Mouse (Mus musculus): Measurements from ENCODE around the gene Stambp.
A peak's percentile ranks its signal among the peaks of the same experiment; 100 is the strongest.
"Not testable (repeated sequence)": the region's sequence is repeated elsewhere in the genome, so short reads cannot be mapped to it uniquely, and the experiment has no call there.

Stambp gene

DNA sequence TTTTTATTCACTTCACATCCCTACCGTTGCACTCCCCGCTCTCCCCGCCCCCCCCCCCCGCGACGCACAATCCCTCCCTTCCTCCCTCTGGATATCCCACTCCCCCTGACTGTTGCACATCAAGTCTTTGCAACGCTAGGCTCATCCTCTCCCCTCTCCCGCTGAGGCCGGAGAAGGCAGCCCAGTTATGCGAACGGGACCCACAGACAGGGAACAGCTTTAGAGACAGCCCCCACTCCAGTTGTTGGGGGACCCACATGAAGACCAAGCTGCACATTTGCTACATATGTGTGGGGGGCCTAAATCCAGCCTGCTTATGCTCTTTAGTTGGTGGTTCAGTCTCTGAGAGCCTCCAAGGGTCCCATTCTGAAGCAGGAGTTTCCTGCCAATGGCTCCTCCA is at the start of gene Stambp:
Gene Stambp, minus strand, starts transcription at position 59 of the 400 bp plus-strand sequence.
- DNase-seq (ENCODE audit: low spot score) = no peak

- no peak for DNase-seq (ENCODE audit: low spot score)
Observed at GRCm38 (mm10) chr6:83619955-83620354, 47.4 kb upstream of the Stambp start.

DNA sequence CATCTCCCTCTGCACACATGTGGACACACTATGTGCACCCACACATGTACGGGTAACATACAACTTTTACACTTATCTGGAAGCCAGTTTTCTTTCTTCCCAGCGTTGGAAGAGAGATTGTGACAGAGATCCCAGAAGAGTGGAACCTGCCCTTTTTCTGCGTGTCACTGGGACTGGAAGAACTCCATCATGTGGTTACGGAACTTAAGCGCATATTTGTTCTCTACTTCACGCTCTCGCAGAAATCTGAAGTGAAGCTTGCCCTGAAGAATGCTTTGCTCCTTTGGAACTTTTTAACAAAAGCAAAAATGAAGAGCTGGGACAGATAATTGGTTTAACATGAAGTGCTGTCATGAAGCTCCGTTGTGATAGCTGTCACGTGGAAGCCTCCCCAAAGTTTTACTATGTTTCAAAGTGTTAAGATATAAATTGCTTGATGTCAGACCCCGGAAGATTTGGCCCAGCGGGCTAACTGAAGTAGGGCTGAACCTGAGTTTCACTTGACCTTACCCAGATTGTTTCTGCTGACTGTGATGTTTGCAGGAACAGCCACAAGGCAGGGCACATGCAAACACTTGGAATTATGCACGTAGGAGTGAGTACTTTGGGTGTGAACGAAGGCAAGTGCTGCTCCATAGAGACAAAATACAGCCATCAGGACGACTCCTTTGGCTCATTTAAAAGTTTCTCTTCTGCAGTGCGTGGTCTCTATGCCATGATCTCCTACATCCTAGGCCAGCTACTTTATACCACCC is 45.2 kb upstream of the Stambp start:
- no peak for DNase-seq (ENCODE audit: low spot score)

GRCm38 (mm10) chr6:83616512-83616911 is 44.0 kb upstream of the Stambp start:
- DNase-seq (ENCODE audit: low spot score) = peak; percentile 14

DNA sequence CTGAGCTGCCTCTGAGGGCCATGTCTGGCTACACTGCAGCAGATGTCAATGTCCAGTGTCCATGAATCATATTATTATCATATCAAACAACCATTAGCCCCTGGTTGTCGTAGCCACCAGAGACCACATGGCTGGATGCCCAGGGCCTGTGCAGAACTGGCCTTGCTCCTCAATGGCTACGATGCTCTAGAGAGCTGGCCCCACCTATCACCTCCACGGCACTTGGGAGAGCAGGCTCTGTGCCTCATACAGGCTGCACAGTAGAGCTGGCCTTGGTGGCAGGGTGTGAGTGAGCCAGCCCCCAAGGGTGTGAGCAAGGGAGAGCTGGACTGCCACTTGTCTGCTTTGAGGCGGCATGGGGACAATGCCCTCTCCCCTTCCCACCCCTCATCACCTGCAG is 41.9 kb upstream of the Stambp start:
- DNase-seq (ENCODE audit: low spot score) = no peak

DNA sequence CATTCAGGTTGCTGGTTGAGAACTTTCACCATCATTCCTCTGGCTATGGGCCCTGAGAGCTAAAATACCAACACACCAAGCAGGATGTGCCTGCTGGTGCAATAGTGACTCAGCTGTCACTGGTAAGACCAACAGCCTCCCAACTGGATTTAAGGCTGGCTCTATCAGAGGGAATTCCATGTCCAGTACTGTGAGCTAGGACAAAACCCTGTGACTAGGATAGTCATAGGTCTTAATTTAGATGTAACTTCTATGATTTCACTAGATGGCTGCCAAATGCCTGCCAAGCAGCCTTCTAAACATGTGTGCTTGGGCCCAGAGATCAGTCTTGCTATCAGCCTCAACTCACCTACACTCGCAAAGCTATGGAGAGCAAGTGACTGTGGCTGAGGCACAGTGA is 40.4 kb upstream of the Stambp start:
- no peak for DNase-seq (ENCODE audit: low spot score)

DNA sequence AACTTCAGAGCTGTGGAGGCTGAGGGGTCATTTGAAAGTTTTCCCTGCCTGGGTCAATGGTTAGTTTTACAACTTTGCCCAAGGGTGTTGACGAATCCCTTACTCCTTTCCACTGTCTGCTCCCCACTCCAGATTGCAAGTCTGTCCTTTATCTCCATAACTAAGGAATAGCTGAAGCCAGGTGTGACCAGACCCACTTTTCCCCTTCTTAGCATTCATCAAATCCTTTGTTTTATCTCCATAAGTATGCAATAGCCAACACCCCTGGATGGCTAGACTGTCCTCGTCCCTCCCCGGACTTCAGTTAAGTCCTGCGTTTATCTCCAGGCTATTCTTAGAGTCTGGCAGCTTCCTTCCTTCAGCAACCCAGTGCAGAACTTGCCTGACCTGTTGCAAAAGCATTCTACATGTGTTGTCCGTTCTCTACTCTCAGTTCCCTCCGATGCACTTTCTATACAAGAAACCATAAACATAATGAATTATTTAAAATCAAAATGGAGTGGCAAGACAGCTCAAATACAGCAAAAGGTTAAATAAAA is 27.2 kb upstream of the Stambp start:
- DNase-seq (ENCODE audit: low spot score) = no peak

DNA sequence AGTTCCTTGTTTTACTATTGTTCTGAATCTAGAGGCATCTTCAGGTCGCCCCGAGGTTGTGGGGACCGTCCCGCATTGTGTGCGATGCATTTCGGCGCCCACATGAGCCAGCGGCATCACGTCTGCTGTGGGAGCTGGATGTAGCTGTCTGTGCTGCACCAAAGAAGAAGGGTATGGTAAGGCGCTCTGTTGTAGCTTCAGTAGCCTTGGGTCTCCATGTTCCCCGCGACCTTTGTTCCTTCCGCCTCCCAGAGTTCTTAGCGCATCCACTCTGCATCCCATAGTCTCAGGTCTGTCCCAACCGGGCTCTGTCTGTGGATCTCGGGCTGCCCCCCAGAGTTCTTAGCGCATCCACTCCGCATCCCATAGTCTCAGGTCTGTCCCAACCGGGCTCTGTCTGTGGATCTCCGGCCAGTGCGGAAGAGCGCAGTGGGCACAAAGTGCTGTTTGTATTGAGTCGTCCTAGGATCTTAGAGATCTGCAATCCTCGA is 26.6 kb upstream of the Stambp start:
- DNase-seq (ENCODE audit: low spot score) = no peak

DNA sequence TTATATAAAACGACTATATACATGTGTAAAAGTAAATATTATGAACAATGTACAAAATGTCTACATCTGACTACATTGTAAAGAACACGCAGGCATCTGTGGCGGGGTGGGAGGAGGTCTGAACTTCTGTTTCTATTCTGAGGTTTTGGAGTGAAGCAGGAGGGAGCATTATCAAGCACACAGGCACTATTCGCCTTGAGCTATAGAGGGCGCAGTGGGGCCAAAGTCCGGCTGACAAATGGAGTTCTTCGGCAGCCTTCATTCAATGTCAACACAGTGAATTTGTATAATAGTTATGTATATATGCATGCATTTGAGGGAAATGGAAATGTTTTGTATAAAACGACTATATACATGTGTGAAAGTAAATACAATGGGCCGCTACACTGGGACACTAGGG is 26.1 kb upstream of the Stambp start:
- no peak for DNase-seq (ENCODE audit: low spot score)

DNA sequence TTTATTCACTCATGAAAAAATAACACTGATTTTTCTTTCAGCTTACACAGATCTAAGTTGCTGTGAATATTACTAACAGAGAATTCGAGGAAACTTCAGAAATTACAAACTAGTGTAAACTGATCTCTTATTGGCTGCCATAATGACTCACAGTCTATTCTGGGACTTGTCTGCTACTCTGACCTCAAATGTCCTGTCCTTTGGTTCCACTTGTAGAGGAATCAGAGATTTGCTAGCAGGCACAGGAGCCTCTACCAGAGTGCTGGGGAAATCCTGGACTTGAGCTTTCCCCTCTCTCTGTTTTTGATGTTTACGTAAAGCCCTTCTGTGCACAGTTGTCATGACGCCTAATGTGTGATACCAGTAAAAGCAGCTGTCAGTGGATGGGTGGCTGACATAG is 25.5 kb upstream of the Stambp start:
- no peak for DNase-seq (ENCODE audit: low spot score)

- no peak for DNase-seq (ENCODE audit: low spot score)
Observed at GRCm38 (mm10) chr6:83595035-83595434, 22.5 kb upstream of the Stambp start.

DNA sequence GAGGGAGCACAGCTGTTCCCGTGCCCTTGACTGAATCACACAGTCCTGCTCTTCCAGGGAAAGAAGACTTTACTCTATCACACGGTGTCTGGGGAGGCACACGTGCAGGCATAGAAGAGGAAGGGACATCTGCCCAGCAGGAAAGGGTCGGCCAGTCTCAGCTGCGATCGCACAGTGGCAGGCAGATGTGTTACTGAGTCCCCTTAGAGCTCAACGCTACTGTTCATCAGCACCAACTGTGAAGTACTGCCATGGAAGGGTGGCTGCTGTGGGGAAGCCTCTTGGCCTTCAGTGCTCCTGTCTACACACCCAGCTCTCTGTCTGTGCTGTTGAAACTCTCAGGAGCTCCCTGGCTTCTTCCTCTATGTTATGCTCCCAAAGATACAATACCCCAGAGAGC is 21.4 kb upstream of the Stambp start:
- no peak for DNase-seq (ENCODE audit: low spot score)

GRCm38 (mm10) chr6:83592051-83592450 is 19.5 kb upstream of the Stambp start:
- DNase-seq (ENCODE audit: low spot score) = no peak

DNA sequence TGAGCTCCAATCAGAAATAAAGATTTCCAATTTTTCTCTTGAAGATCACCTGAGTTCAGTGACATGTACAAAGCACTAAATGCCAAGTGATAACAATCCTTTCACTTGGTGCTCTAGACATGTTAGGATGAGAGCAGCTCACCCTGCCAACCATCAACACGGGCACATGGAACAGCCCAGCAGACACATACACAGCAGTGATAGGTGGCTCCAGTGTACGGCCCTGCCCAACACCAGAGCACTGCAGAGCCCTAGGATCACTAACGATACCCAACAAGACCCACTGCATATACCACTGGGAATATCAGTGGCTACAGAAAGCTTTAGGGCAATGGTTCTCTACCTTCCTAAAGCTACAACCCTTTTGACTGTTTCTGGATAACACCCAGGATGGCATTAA is 17.8 kb upstream of the Stambp start:
- DNase-seq (ENCODE audit: low spot score) = no peak

DNA sequence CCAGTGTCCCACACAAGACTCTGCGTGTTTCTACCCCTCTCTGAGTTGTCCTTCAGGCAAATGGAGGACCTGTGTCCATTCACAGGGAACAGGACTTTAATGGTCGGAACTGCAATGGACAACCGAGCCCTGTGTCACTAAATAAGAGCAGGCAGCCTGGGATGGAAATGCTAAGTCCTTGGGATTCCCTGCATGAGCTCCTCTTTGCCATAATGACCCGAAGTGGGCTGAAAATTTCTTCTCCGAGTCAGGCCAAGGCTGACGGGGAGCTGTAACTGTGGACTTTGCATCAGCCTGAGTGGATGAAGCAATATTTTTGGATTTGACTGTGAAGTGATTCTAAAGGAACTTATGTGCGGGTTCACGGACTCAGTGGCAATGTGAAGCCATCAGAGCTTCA is 14.7 kb upstream of the Stambp start:
- DNase-seq (ENCODE audit: low spot score) = not testable (repeated sequence)

GRCm38 (mm10) chr6:83585328-83585727 is 12.8 kb upstream of the Stambp start:
- DNase-seq (ENCODE audit: low spot score) = not testable (repeated sequence)

GRCm38 (mm10) chr6:83583591-83583990 is 11.1 kb upstream of the Stambp start:
- DNase-seq (ENCODE audit: low spot score) = no peak

GRCm38 (mm10) chr6:83582938-83583270 is 10.4 kb upstream of the Stambp start:
- DNase-seq (ENCODE audit: low spot score) = no peak

DNA sequence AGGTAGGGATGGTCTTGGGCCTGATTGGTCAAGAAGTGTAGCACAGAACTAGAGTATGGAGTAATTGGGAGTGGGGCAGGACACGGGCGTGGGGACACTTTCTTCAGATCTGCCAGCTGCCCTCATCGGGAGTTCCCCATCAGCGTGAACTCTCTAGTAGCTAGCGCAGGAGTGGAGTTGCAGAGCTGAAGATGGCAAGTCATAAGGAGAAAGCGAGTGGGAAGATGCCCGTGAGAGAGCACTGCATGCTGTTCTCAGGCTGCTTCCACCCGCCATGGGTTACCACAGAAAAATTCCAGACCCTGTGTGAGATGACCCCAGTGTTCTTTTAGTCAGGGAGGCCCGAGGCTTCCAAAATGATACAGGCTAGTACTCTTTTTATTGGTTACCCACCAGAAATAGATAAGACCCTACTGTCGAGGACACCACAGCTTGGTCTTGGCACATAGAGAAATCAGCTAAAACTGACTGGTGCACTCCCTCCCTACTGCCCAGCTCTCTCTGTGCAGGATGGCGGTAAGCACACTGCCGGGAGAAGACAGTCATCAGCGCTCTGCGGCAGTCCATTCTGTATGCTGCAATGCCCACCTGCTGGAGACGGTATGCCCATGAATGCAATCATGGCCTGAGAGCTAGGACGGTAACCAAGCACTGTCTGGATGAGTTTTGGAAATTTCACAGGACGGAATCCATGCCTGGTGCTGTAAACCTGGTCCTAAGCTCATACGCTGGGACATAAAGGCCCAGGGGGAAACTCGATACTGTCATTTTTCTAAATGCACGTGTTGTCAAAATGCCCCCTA is 9.8 kb upstream of the Stambp start:
- no peak for DNase-seq (ENCODE audit: low spot score)

DNA sequence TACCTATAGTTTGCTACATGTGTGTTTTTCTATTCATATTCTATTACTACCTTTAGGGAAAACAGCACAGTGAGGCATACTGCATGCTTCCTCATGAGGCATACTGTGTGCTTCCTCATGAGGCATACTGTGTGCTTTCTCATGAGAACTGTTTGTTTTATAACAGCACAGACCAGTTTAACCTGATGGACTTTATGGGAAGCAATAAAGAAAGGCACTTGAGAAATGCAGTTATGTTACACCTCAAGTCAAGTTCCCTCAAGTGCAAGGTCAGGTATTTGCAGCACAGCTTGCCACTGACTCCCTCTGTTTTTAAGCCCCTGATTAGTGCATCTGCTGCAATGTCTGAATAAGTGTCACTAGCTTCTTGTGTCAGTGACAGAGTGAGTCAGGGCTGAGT is 5.0 kb upstream of the Stambp start:
- no peak for DNase-seq (ENCODE audit: low spot score)

DNA sequence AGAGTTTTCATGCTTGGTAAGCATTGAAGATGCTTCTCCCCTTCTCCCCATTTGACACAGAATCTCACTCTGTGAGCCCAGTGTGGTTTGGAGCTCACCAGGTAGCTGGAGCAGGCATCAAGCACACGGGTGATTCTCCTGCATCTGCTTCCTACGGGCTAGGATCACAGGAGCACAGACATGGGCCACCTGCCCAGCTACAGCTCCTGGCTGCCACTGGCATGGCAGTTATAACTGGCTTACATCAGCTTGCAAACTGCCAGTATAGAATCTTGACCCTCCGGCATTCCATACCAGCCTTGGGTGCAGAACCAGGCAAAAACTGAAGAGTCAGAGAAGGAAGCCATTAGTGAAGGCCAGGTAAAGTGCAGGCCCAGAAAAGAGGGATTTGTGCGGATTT is 3.1 kb upstream of the Stambp start:
- no peak for DNase-seq (ENCODE audit: low spot score)

GRCm38 (mm10) chr6:83571840-83572667 is 475 bp downstream of the Stambp start:
- peak; percentile 81 for DNase-seq (ENCODE audit: low spot score)

Measured in ovary, adult 18-20 months (tissue).